Mouse (Mus musculus) midbrain, embryonic 14.5 days (tissue): ENCODE data around the gene Mdh1b. TPM values are rescaled to one million over a fixed set of nuclear protein-coding genes. Genes with fewer than 3 reads are reported as not detected.
A peak's percentile ranks its signal among the peaks of the same experiment; 100 is the strongest.

ENCODE experiments used
- ATAC-seq: fragments of 200-750 bp; cut with Nextera tagmentation; 2 replicates; pipeline ENCODE4 v1.8.0; 2017; ENCODE audit warnings: moderate number of reproducible peaks, moderate library complexity; ENCODE audit not compliant: low FRiP score, low TSS enrichment
- DNase-seq: peaks from one replicate; pipeline ENCODE4 v3.0.0-alpha.2; 2015
- H3K27ac ChIP-seq: fragments of 300-500 bp; sonication (generic); replicated peaks from 2 replicates; pipeline ENCODE4 v1.5.1; 2014; ENCODE audit warnings: mild to moderate bottlenecking, low read depth, low read length, moderate library complexity
- H3K27me3 ChIP-seq: fragments of 300-500 bp; sonication (generic); 2 replicates; pipeline ENCODE4 v1.6.1; 2014; ENCODE audit warnings: low read length, control low read depth, mixed read lengths; ENCODE audit not compliant: control insufficient read depth, insufficient read depth
- H3K36me3 ChIP-seq: fragments of 300-500 bp; sonication (generic); 2 replicates; pipeline ENCODE4 v1.6.1; 2014; ENCODE audit warnings: low read length, control low read depth; ENCODE audit not compliant: control insufficient read depth, insufficient read depth
- H3K4me1 ChIP-seq: fragments of 300-500 bp; sonication (generic); 2 replicates; pipeline ENCODE4 v1.6.1; 2014; ENCODE audit warnings: mild to moderate bottlenecking, antibody characterized with exemption, low read length, control low read depth; ENCODE audit not compliant: control insufficient read depth, insufficient read depth
- H3K4me2 ChIP-seq: fragments of 300-500 bp; sonication (generic); 2 replicates; pipeline ENCODE4 v1.6.1; 2014; ENCODE audit warnings: mild to moderate bottlenecking, low read length, moderate library complexity
- H3K4me3 ChIP-seq: fragments of 300-500 bp; sonication (generic); replicated peaks from 2 replicates; pipeline ENCODE4 v1.5.1; 2014; ENCODE audit warnings: low read depth, low read length
- H3K9ac ChIP-seq: fragments of 300-500 bp; sonication (generic); replicated peaks from 2 replicates; pipeline ENCODE4 v1.6.1; 2014; ENCODE audit warnings: mild to moderate bottlenecking, low read length, moderate library complexity
- H3K9me3 ChIP-seq: fragments of 300-500 bp; sonication (generic); 2 replicates; pipeline ENCODE4 v1.6.1; 2016; ENCODE audit warnings: low read length, control low read depth, mixed read lengths; ENCODE audit not compliant: control insufficient read depth
- WGBS: fragments of 180-500 bp; shearing (Covaris S2); extraction: QIAGEN DNeasy Blood & Tissue Kit; methylation state at CpG from one replicate; pipeline ENCODE4 v1.1.7; 2014; 5-methylcytosine and 5-hydroxymethylcytosine counted together
- polyA plus RNA-seq: library from polyadenylated mRNA; unstranded; fragments of >200 nt; fragmentation: Nextera tagmentation; extraction: Ambion mirVana; gene quantifications from 2 replicates; pipeline ENCODE4 v1.2.1, GENCODE M21; 2014

Gene Mdh1b
- 0.24 and 0.43 TPM in 2 replicates for polyA plus RNA-seq

DNA sequence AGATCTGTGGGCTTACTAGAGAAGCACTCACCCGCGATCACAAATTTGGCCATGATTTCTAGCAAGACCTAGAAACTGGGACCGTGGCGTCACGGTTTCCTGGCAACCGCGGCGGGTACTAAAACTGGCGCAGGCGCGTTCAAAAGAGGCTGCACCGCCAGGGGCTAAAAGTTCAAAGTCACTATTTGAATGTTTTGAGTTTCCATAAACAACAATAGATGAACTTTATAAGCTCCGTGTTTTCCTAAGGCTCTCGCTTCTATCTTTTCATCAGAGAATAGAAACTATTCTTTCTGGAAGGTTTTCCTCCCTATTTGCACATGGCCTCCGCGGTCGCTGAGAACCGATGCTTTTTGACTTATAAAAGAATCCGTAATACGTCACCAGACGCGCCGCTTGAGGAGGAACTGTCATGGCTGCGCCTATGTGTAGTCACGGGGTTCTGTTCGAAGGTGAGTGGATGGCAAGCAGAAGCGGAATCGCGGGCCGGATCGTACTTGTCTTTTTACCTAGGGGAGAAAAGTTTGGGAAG is at the start of gene Mdh1b, which contains the start of gene Fastkd2:
Mdh1b (minus strand) TSS at position 79 of the 532 bp plus-strand sequence.
Fastkd2 (plus strand) TSS at position 375 of the 532 bp plus-strand sequence.
- H3K4me3 ChIP-seq: peak within 1 kb of the TSS; percentile 53
- H3K36me3 ChIP-seq: no peaks in the 10 kb centered on the region
- H3K4me1 ChIP-seq: peaks cover 14% of the 10 kb centered on the region
- peak within 1 kb of the TSS; percentile 59 for H3K9ac ChIP-seq
- H3K27me3 ChIP-seq: no peaks in the 10 kb centered on the region
- H3K9me3 ChIP-seq: no peaks in the 10 kb centered on the region
- peak within 1 kb of the TSS; percentile 68 for H3K4me2 ChIP-seq
- WGBS: 0% methylated on average over 31 of the region's 31 CpGs
- ATAC-seq (peak; percentile 94), DNase-seq (peak; percentile 98)
- no peak within 1 kb of the TSS for H3K27ac ChIP-seq

DNA sequence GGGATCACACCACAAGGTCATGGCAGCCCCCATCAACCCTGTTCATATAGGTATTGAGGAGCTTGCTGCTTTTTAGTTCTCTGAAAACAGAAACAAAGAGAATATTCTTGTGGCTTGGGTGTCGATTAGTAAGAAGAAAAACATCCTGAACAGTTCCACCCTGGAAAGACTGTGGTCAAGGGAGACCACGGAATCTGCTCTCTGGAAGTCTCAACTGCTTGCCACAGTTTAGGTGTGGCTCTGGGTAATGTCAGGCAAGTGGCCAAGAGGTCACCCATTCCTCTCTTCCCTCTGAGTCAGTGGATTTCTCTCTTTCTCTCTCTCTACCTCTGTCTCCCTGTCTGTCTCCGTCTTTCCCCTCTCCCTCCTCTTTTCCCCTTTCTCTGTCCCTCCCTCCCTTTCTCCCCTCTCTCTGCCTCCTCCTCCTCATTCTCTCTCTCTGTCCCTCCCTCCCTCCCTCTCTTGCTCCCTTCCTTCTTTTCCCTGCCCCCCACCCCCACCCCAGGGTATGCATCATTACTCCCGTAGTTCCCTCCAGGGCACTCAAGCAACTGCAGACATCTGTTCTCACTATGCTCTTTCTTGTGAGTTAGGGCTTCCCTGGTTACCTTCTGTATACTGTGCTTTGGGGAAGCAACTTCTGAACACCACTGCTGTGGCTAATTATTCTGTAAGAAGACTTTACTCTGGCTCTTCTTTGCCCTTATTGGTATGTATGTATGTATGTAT is 46.9 kb upstream of the Mdh1b start:
- ATAC-seq: no peak
- H3K9ac ChIP-seq: no peak overlapping the region
- WGBS: 71% methylated on average over 4 of the region's 4 CpGs
- H3K4me3 ChIP-seq: no peak overlapping the region
- no peak overlapping the region for H3K27ac ChIP-seq
- H3K4me2 ChIP-seq: no peak overlapping the region
- no peak for DNase-seq
- H3K36me3 ChIP-seq: no peaks in the 10 kb centered on the region
- H3K27me3 ChIP-seq: no peaks in the 10 kb centered on the region
- H3K9me3 ChIP-seq: no peaks in the 10 kb centered on the region
- no peaks in the 10 kb centered on the region for H3K4me1 ChIP-seq

DNA sequence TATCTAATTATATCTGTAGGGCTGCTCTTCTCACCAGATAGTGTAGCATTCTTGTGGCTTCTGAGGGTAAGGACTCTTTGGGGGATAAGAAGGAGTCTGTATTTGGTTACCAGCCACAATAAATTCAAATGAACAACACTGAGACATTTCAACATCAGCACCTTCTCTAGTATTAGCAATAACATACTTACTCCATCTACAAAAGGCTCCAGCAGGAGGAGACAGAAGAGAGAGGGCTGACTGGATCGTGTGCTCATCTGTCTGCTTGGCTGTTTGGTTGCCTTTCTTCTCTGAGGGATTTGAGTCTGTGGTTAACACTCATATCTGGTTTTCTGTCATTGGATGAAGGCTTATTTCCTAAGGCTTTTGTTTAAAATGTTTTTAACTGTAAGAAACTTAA is 46.3 kb upstream of the Mdh1b start:
- no peak for ATAC-seq
- H3K27ac ChIP-seq: no peak overlapping the region
- H3K9ac ChIP-seq: no peak overlapping the region
- H3K4me3 ChIP-seq: no peak overlapping the region
- H3K9me3 ChIP-seq: no peaks in the 10 kb centered on the region
- H3K27me3 ChIP-seq: no peaks in the 10 kb centered on the region
- 67% methylated on average over 1 of the region's 1 CpGs for WGBS
- no peak overlapping the region for H3K4me2 ChIP-seq
- no peak for DNase-seq
- H3K4me1 ChIP-seq: no peaks in the 10 kb centered on the region
- no peaks in the 10 kb centered on the region for H3K36me3 ChIP-seq

DNA sequence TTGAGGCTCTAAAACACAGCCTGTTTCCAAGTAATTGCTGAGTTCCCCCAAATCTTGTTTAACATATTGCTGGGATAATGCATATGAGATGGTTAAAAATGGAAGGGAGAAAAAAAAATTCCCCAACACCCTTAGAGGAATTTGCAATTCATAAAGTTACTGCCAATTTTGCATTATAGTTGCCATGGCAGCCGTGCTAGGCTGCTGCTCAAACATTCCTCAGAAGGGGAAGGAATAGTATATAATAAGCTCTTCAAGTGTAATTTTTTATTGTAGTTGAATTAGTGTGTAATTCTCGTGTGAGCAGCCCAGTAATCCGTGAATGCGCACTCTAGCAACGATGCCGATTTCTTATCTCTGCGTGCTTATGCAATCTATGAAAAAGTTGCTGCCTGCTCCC is 40.2 kb upstream of the Mdh1b start:
- Histone ChIP-seq H3K27ac (no peak overlapping the region), H3K4me3 (no peak overlapping the region), H3K4me1 (peaks cover 24% of the 10 kb centered on the region), H3K9ac (no peak overlapping the region), H3K4me2 (peak overlapping the region; percentile 29), H3K9me3 (no peaks in the 10 kb centered on the region), H3K36me3 (no peaks in the 10 kb centered on the region), H3K27me3 (no peaks in the 10 kb centered on the region)
- DNase-seq: peak; percentile 78
- ATAC-seq: 0 out of 2 replicates have a peak, but pooled peaks have one; percentile 40
- 20% methylated on average over 7 of the region's 7 CpGs for WGBS

DNA sequence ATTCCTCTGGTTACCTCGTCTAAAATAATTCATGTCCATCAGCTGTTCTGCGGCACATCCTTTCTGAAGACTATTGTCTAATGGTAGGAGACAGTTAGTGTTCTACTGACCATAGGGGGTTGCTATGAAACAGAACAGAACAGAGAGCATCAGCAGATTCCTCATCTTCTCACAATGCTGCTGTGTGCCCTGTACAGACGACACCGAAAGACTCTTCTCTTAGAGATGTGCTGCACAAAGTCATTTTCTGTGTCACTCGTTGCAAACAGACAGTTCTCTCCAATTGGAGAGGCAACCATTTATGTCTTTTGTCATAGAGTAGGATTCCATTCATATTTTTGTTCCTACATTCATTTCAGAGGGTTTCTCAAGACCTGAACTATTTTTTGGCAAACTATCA is 39.0 kb upstream of the Mdh1b start, which contains the start of gene 4933402D24Rik:
4933402D24Rik (minus strand) TSS at position 101 of the 400 bp plus-strand sequence.
- DNase-seq: no peak
- no peaks in the 10 kb centered on the region for H3K9me3 ChIP-seq
- peaks cover 32% of the 10 kb centered on the region for H3K4me1 ChIP-seq
- no peak within 1 kb of the TSS for H3K9ac ChIP-seq
- no peak for ATAC-seq
- no peak within 1 kb of the TSS for H3K4me3 ChIP-seq
- no peaks in the 10 kb centered on the region for H3K36me3 ChIP-seq
- 66% methylated on average over 5 of the region's 5 CpGs for WGBS
- H3K27ac ChIP-seq: 0 out of 2 replicates have a peak within 1 kb of the TSS, but pooled peaks have one; percentile 43
- H3K4me2 ChIP-seq: no peak within 1 kb of the TSS
- H3K27me3 ChIP-seq: no peaks in the 10 kb centered on the region

DNA sequence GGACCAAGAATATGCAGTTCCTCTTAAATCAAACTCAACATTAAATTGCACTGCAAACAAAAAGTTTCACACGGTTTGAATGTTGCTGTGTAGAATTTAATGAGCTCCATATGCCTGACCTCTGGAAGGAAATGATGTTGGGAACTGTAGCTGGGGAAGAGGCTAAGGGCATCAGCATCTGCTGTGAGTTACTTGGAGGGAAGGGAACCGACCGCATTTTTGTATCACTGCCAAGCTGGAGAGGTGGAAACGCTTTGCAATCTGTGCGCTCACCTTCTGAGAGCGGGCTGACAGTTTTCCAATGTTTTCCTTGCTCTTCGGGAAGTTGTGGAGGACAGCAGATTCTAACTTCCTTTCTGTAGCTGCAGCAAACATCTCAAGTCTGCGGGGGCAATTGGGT is 38.0 kb upstream of the Mdh1b start:
- no peak overlapping the region for H3K9ac ChIP-seq
- H3K27me3 ChIP-seq: no peaks in the 10 kb centered on the region
- WGBS: 88% methylated on average over 8 of the region's 8 CpGs
- DNase-seq: no peak
- H3K27ac ChIP-seq: no peak overlapping the region
- no peak for ATAC-seq
- no peak overlapping the region for H3K4me2 ChIP-seq
- no peak overlapping the region for H3K4me3 ChIP-seq
- H3K9me3 ChIP-seq: no peaks in the 10 kb centered on the region
- H3K4me1 ChIP-seq: peaks cover 42% of the 10 kb centered on the region
- no peaks in the 10 kb centered on the region for H3K36me3 ChIP-seq

DNA sequence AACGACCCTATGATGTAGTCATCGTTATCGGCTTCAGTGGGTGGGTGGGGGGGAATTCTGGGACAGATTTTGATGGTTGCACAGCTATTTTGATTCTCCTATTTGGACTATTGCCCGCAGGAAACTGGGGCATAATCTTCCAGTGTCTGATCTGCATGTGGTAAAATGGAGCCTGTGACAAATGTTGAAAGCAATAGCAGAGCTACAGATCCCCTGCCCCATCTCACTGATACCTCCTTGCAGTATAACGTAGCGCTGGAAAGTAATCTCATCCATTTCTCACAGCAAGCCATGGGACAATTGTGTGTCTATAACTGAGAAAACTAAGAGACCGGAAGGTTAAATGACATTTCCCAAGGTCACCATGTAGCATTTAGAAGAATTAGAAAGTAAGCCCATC is 34.3 kb upstream of the Mdh1b start:
- no peak; the same call in 1 of the 2 replicates for ATAC-seq
- no peaks in the 10 kb centered on the region for H3K36me3 ChIP-seq
- H3K4me3 ChIP-seq: no peak overlapping the region
- H3K4me1 ChIP-seq: peaks cover 29% of the 10 kb centered on the region
- peak overlapping the region; percentile 31 for H3K4me2 ChIP-seq
- no peaks in the 10 kb centered on the region for H3K9me3 ChIP-seq
- H3K27ac ChIP-seq: peak overlapping the region; percentile 71
- 31% methylated on average over 7 of the region's 7 CpGs for WGBS
- no peak overlapping the region for H3K9ac ChIP-seq
- no peaks in the 10 kb centered on the region for H3K27me3 ChIP-seq
- DNase-seq: peak; percentile 49

DNA sequence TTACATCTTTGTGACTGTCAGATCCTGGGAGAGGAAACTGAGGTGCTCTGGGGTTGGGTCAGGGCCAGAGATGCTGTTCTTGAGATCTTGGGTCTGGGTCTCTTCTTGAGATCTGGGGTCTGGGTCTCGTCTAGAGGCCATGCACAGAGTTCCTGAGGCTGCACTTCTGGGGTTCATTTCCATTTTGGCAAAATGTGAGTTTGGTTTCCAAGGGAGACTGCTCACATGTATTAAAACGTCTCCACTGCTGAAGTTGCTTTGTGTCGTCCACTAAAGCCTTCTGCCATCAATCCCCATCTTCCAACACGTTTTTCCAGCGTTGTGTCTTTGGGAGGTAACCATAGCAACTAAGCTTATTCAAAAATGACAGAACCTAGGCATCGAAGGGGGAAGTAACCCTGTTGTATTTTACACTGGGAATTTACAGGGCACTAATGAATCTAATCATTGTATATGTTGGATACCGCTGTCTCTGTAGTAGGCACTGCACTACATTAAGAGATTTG is 33.8 kb upstream of the Mdh1b start:
- 3% methylated on average over 7 of the region's 7 CpGs for WGBS
- Histone ChIP-seq H3K36me3 (no peaks in the 10 kb centered on the region), H3K9me3 (no peaks in the 10 kb centered on the region), H3K4me2 (peak overlapping the region; percentile 31), H3K9ac (no peak overlapping the region), H3K27me3 (no peaks in the 10 kb centered on the region), H3K4me3 (no peak overlapping the region), H3K27ac (peak overlapping the region; percentile 71), H3K4me1 (peaks cover 29% of the 10 kb centered on the region)
- ATAC-seq (peak; percentile 55), DNase-seq (peak; percentile 81)
